Mouse (Mus musculus): ENCODE results near the gene Atp2c2. TPM values are rescaled to one million over a fixed set of nuclear protein-coding genes. Genes with fewer than 3 reads are reported as not detected.

Gene Atp2c2
- polyA plus RNA-seq, 1 experiment from 2014 or later = 2.3 TPM

- Histone ChIP-seq H3K4me3 (no peak overlapping the region), H3K27me3 (ENCODE audit: low read depth, poor library complexity, severe bottlenecking) (peaks cover 4% of the 10 kb centered on the region; the same call in 1 of the 2 replicates), H3K9me3 (replicated peaks) (no peaks in the 10 kb centered on the region), H3K4me1 (peaks cover 10% of the 10 kb centered on the region; the same call in 1 of the 2 replicates), H3K36me3 (peaks cover 18% of the 10 kb centered on the region), H3K27ac (no peak overlapping the region)
- 89% methylated on average over 21 of the region's 21 CpGs for WGBS
- DNase-seq (ENCODE audit: low spot score) = no peak
Observed at GRCm38 (mm10) chr8:119762226-119763220, 62.7 kb downstream of the Atp2c2 start.

- no peak overlapping the region for H3K27ac ChIP-seq
- WGBS = 85% methylated on average over 10 of the region's 10 CpGs
- no peak for DNase-seq (ENCODE audit: low spot score)
Observed at GRCm38 (mm10) chr8:119765311-119765710, 65.5 kb downstream of the Atp2c2 start.

GRCm38 (mm10) chr8:119765761-119766444 lies 66.1 kb downstream of the Atp2c2 start:
- H3K4me3 ChIP-seq = no peak overlapping the region
- H3K27ac ChIP-seq = no peak overlapping the region
- peaks cover 26% of the 10 kb centered on the region for H3K36me3 ChIP-seq
- WGBS = 79% methylated on average over 22 of the region's 22 CpGs
- no peaks in the 10 kb centered on the region for H3K27me3 ChIP-seq (ENCODE audit: low read depth, poor library complexity, severe bottlenecking)
- no peaks in the 10 kb centered on the region for H3K9me3 ChIP-seq (replicated peaks)
- no peak for DNase-seq (ENCODE audit: low spot score)
- 0 out of 2 replicates have a peak, but pooled peaks cover 7% of the 10 kb centered on the region for H3K4me1 ChIP-seq

More at GRCm38 (mm10) chr8:119765311-119765710, 65.5 kb downstream of the Atp2c2 start:
- 0 out of 2 replicates have a peak, but pooled peaks cover 7% of the 10 kb centered on the region for H3K4me1 ChIP-seq
- H3K4me3 ChIP-seq = no peak overlapping the region
- peaks cover 26% of the 10 kb centered on the region for H3K36me3 ChIP-seq
- no peaks in the 10 kb centered on the region for H3K27me3 ChIP-seq (ENCODE audit: low read depth, poor library complexity, severe bottlenecking)
- H3K9me3 ChIP-seq (replicated peaks) = no peaks in the 10 kb centered on the region

- no peak overlapping the region for H3K4me3 ChIP-seq
- no peak for DNase-seq (ENCODE audit: low spot score)
- no peaks in the 10 kb centered on the region for H3K36me3 ChIP-seq
- H3K4me1 ChIP-seq = peaks cover 29% of the 10 kb centered on the region
- H3K27me3 ChIP-seq (ENCODE audit: low read depth, poor library complexity, severe bottlenecking) = 0 out of 2 replicates have a peak, but pooled peaks cover 5% of the 10 kb centered on the region
- 86% methylated on average over 7 of the region's 7 CpGs for WGBS
- H3K27ac ChIP-seq = peak overlapping the region; percentile 37
- H3K9me3 ChIP-seq (replicated peaks) = no peaks in the 10 kb centered on the region
Observed at GRCm38 (mm10) chr8:119776668-119777245, 76.9 kb downstream of the Atp2c2 start.

GRCm38 (mm10) chr8:119777765-119778164 lies 78.0 kb downstream of the Atp2c2 start:
- Histone ChIP-seq H3K27ac (peak overlapping the region; percentile 90), H3K27me3 (ENCODE audit: low read depth, poor library complexity, severe bottlenecking) (0 out of 2 replicates have a peak, but pooled peaks cover 5% of the 10 kb centered on the region), H3K9me3 (replicated peaks) (no peaks in the 10 kb centered on the region), H3K36me3 (no peaks in the 10 kb centered on the region), H3K4me3 (peak overlapping the region; percentile 64), H3K4me1 (peaks cover 29% of the 10 kb centered on the region)
- 33% methylated on average over 7 of the region's 7 CpGs for WGBS
- DNase-seq (ENCODE audit: low spot score) = no peak

GRCm38 (mm10) chr8:119778263-119778662 lies 78.5 kb downstream of the Atp2c2 start, which contains the start of gene Tldc1:
TSS of gene Tldc1 (minus strand) at chr8:119778416.
- peak within 1 kb of the TSS; percentile 64 for H3K4me3 ChIP-seq
- H3K27me3 ChIP-seq (ENCODE audit: low read depth, poor library complexity, severe bottlenecking) = 0 out of 2 replicates have a peak, but pooled peaks cover 5% of the 10 kb centered on the region
- H3K9me3 ChIP-seq (replicated peaks) = no peaks in the 10 kb centered on the region
- H3K27ac ChIP-seq = peak within 1 kb of the TSS; percentile 90
- WGBS = under 1% methylated on average over 18 of the region's 18 CpGs
- H3K36me3 ChIP-seq = no peaks in the 10 kb centered on the region
- H3K4me1 ChIP-seq = peaks cover 29% of the 10 kb centered on the region
- peak; percentile 99 for DNase-seq (ENCODE audit: low spot score)

GRCm38 (mm10) chr8:119779013-119779737 lies 79.4 kb downstream of the Atp2c2 start:
- peak; percentile 79 for DNase-seq (ENCODE audit: low spot score)
- Histone ChIP-seq H3K27me3 (ENCODE audit: low read depth, poor library complexity, severe bottlenecking) (peaks cover 10% of the 10 kb centered on the region), H3K27ac (no peak overlapping the region; the same call in 1 of the 2 replicates), H3K36me3 (no peaks in the 10 kb centered on the region), H3K4me3 (peak overlapping the region; percentile 64; the same call in 1 of the 2 replicates), H3K9me3 (replicated peaks) (no peaks in the 10 kb centered on the region), H3K4me1 (peaks cover 36% of the 10 kb centered on the region)
- WGBS = 25% methylated on average over 14 of the region's 14 CpGs

GRCm38 (mm10) chr8:119780402-119781049 lies 80.7 kb downstream of the Atp2c2 start:
- no peaks in the 10 kb centered on the region for H3K36me3 ChIP-seq
- no peak for DNase-seq (ENCODE audit: low spot score)
- no peaks in the 10 kb centered on the region for H3K9me3 ChIP-seq (replicated peaks)
- peaks cover 40% of the 10 kb centered on the region for H3K4me1 ChIP-seq
- H3K4me3 ChIP-seq = no peak overlapping the region
- H3K27me3 ChIP-seq (ENCODE audit: low read depth, poor library complexity, severe bottlenecking) = peaks cover 17% of the 10 kb centered on the region
- WGBS = 80% methylated on average over 9 of the region's 9 CpGs
- H3K27ac ChIP-seq = no peak overlapping the region

- 72% methylated on average over 4 of the region's 4 CpGs for WGBS
- Histone ChIP-seq H3K4me3 (no peak overlapping the region), H3K9me3 (replicated peaks) (no peaks in the 10 kb centered on the region), H3K27ac (no peak overlapping the region), H3K4me1 (peaks cover 47% of the 10 kb centered on the region), H3K27me3 (ENCODE audit: low read depth, poor library complexity, severe bottlenecking) (peaks cover 23% of the 10 kb centered on the region), H3K36me3 (no peaks in the 10 kb centered on the region)
- no peak for DNase-seq (ENCODE audit: low spot score)
Observed at GRCm38 (mm10) chr8:119781086-119781840, 81.5 kb downstream of the Atp2c2 start.

GRCm38 (mm10) chr8:119782715-119783114 lies 82.9 kb downstream of the Atp2c2 start:
- Histone ChIP-seq H3K36me3 (no peaks in the 10 kb centered on the region), H3K27me3 (ENCODE audit: low read depth, poor library complexity, severe bottlenecking) (peaks cover 24% of the 10 kb centered on the region), H3K4me3 (no peak overlapping the region), H3K4me1 (peaks cover 36% of the 10 kb centered on the region), H3K27ac (no peak overlapping the region), H3K9me3 (replicated peaks) (no peaks in the 10 kb centered on the region)
- WGBS = 10% methylated on average over 5 of the region's 5 CpGs
- DNase-seq (ENCODE audit: low spot score) = peak; percentile 79

- Histone ChIP-seq H3K36me3 (no peaks in the 10 kb centered on the region), H3K27ac (no peak overlapping the region), H3K9me3 (replicated peaks) (no peaks in the 10 kb centered on the region), H3K27me3 (ENCODE audit: low read depth, poor library complexity, severe bottlenecking) (peaks cover 24% of the 10 kb centered on the region), H3K4me3 (no peak overlapping the region), H3K4me1 (peaks cover 28% of the 10 kb centered on the region)
- WGBS = 73% methylated on average over 6 of the region's 6 CpGs
- DNase-seq (ENCODE audit: low spot score) = no peak
Observed at GRCm38 (mm10) chr8:119783579-119783978, 83.8 kb downstream of the Atp2c2 start.
